Mouse (Mus musculus): ENCODE data around the gene Gemin5.

DNA sequence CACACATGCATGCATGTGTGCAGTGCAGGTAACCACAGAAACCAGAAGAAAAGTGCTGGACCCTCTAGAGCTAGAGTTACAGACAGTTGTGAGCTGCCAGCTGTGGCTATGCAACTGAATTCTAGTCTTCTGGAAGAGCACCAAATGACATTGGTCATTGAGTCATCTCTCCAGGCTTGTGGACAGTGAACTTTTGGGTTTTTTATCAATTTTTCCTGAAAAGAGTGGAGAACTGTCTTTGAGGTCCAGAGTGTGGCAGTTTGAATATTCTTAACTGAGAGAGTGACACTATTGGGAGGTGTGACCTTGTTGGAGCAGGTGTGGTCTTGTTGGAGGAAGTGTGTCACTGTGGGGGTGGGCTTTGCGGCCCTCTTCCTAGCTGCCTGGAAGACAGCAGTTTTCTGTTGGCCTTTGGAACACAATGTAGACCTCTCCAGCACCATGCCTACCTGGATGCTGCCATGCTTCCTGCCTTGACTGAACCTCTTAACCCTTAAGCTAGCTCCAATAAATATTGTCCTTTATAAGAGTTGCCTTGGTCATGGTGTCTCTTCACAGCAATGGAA is 42.1 kb upstream of the Gemin5 start:
- TF ChIP-seq CTCF (IDR thresholded peaks at IDR 0.05; ENCODE audit: low read depth, low read length) (no peak), GATA1 (IDR thresholded peaks at IDR 0.05; ENCODE audit: borderline replicate concordance, low read length) (no peak), GATA2 (IDR thresholded peaks at IDR 0.05; ENCODE audit: borderline replicate concordance, low read depth, low read length) (no peak), TAL1 (conservative IDR thresholded peaks at IDR 0.05; ENCODE audit: low read depth, low read length) (no peak), POLR2AphosphoS5 (IDR thresholded peaks at IDR 0.05; ENCODE audit: insufficient replicate concordance, low read depth, low read length) (no peak)

All from G1E (cell line).